Mouse (Mus musculus) neural tube, embryonic 15.5 days (tissue): ENCODE measurements around the gene Prmt8. TPM values are rescaled to one million over a fixed set of nuclear protein-coding genes. Genes with fewer than 3 reads are reported as not detected.

Experiments
- ATAC-seq: fragments of 200-750 bp; cut with Nextera tagmentation; 2 replicates; pipeline ENCODE4 v1.8.0; 2017; ENCODE audit warnings: mild to moderate bottlenecking, moderate TSS enrichment, moderate library complexity; ENCODE audit not compliant: low FRiP score
- H3K27ac ChIP-seq: fragments of 300-500 bp; sonication (generic); replicated peaks from 2 replicates; pipeline ENCODE4 v1.5.1; 2015; ENCODE audit warnings: mild to moderate bottlenecking, inconsistent platforms
- H3K27me3 ChIP-seq: fragments of 300-500 bp; sonication (generic); replicated peaks from 2 replicates; pipeline ENCODE4 v1.6.1; 2015; ENCODE audit warnings: inconsistent platforms
- H3K36me3 ChIP-seq: fragments of 300-500 bp; sonication (generic); 2 replicates; pipeline ENCODE4 v1.6.1; 2015; ENCODE audit warnings: inconsistent platforms
- H3K4me1 ChIP-seq: fragments of 300-500 bp; sonication (generic); 2 replicates; pipeline ENCODE4 v1.6.1; 2015; ENCODE audit warnings: inconsistent platforms
- H3K4me2 ChIP-seq: fragments of 300-500 bp; sonication (generic); 2 replicates; pipeline ENCODE4 v1.6.1; 2015; ENCODE audit warnings: inconsistent platforms, mild to moderate bottlenecking, moderate library complexity
- H3K4me3 ChIP-seq: fragments of 300-500 bp; sonication (generic); replicated peaks from 2 replicates; pipeline ENCODE4 v1.5.1; 2015; ENCODE audit warnings: mild to moderate bottlenecking, inconsistent platforms
- H3K9ac ChIP-seq: fragments of 300-500 bp; sonication (generic); replicated peaks from 2 replicates; pipeline ENCODE4 v1.6.1; 2015; ENCODE audit warnings: mild to moderate bottlenecking, inconsistent platforms
- H3K9me3 ChIP-seq: fragments of 300-500 bp; sonication (generic); replicated peaks from 2 replicates; pipeline ENCODE4 v1.6.1; 2016; ENCODE audit warnings: inconsistent platforms
- WGBS: fragments of 180-500 bp; shearing (Covaris S2); methylation state at CpG from one replicate; pipeline ENCODE4 v1.1.7; 2015; ENCODE audit warnings: mixed read lengths; 5-methylcytosine and 5-hydroxymethylcytosine counted together
- microRNA-seq: library from miRNA; unstranded; fragments of <30 nt; microRNA quantifications from one replicate; pipeline ENCODE4, GENCODE M21; 2017
- polyA plus RNA-seq: library from polyadenylated mRNA; unstranded; fragments of >200 nt; fragmentation: Nextera tagmentation; extraction: Ambion mirVana; gene quantifications from 2 replicates; pipeline ENCODE4 v1.2.1, GENCODE M21; 2015

Gene Prmt8
- polyA plus RNA-seq, 1 experiment from 2014 or later, result 37.9 TPM

GRCm38 (mm10) chr6:127659966-127660365, 109.3 kb downstream of the Prmt8 start:
- Histone ChIP-seq H3K36me3 (no peaks in the 10 kb centered on the region), H3K4me3 (no peak overlapping the region), H3K9me3 (no peaks in the 10 kb centered on the region), H3K27ac (no peak overlapping the region), H3K4me2 (no peak overlapping the region), H3K9ac (no peak overlapping the region), H3K4me1 (peaks cover 5% of the 10 kb centered on the region), H3K27me3 (no peaks in the 10 kb centered on the region)
- 86% methylated on average over 4 of the region's 4 CpGs for WGBS
- ATAC-seq, result no peak

- 64% methylated on average over 5 of the region's 5 CpGs for WGBS
These were observed 109.8 kb downstream of the Prmt8 start for GRCm38 (mm10) chr6:127659472-127659871.

GRCm38 (mm10) chr6:127657152-127657551, 112.1 kb downstream of the Prmt8 start:
- WGBS, result 92% methylated on average over 11 of the region's 11 CpGs
- Histone ChIP-seq H3K4me3 (no peak overlapping the region), H3K4me1 (no peaks in the 10 kb centered on the region), H3K9ac (no peak overlapping the region), H3K4me2 (no peak overlapping the region), H3K27me3 (no peaks in the 10 kb centered on the region), H3K9me3 (peaks cover 7% of the 10 kb centered on the region; the same call in 1 of the 2 replicates), H3K27ac (no peak overlapping the region), H3K36me3 (no peaks in the 10 kb centered on the region)
- ATAC-seq, result no peak

More at GRCm38 (mm10) chr6:127659472-127659871, 109.8 kb downstream of the Prmt8 start:
- no peak overlapping the region for H3K9ac ChIP-seq
- H3K4me2 ChIP-seq, result no peak overlapping the region
- H3K9me3 ChIP-seq, result no peaks in the 10 kb centered on the region
- no peak overlapping the region for H3K4me3 ChIP-seq
- peaks cover 5% of the 10 kb centered on the region; the same call in 1 of the 2 replicates for H3K4me1 ChIP-seq
- H3K27ac ChIP-seq, result no peak overlapping the region
- H3K36me3 ChIP-seq, result no peaks in the 10 kb centered on the region
- no peak for ATAC-seq
- H3K27me3 ChIP-seq, result no peaks in the 10 kb centered on the region

GRCm38 (mm10) chr6:127655988-127656387, 113.3 kb downstream of the Prmt8 start:
- Histone ChIP-seq H3K36me3 (no peaks in the 10 kb centered on the region), H3K9me3 (peaks cover 7% of the 10 kb centered on the region; the same call in 1 of the 2 replicates), H3K4me1 (no peaks in the 10 kb centered on the region), H3K4me3 (no peak overlapping the region), H3K9ac (no peak overlapping the region), H3K4me2 (no peak overlapping the region), H3K27me3 (no peaks in the 10 kb centered on the region), H3K27ac (no peak overlapping the region)
- 15% methylated on average over 4 of the region's 4 CpGs for WGBS
- no peak for ATAC-seq

- 81% methylated on average over 8 of the region's 8 CpGs for WGBS
- H3K9me3 ChIP-seq, result no peaks in the 10 kb centered on the region
- H3K27me3 ChIP-seq, result no peaks in the 10 kb centered on the region
- no peak for ATAC-seq
- no peaks in the 10 kb centered on the region for H3K4me1 ChIP-seq
- no peak overlapping the region for H3K27ac ChIP-seq
- no peak overlapping the region for H3K4me2 ChIP-seq
- no peak overlapping the region for H3K4me3 ChIP-seq
- H3K36me3 ChIP-seq, result no peaks in the 10 kb centered on the region
- H3K9ac ChIP-seq, result no peak overlapping the region
These were observed 128.0 kb downstream of the Prmt8 start for GRCm38 (mm10) chr6:127641077-127641801.

Small RNA genes within 50 kb of the gene (microRNA-seq; reads per million reads assigned to microRNA genes)
- gene Mir7233, result not detected

Other genes with a start within 250 kb of the Prmt8 start
- gene Cracr2a, start 208.1 kb downstream of the Prmt8 start, polyA plus RNA-seq, result 1.0 and 1.2 TPM in 2 replicates
- 3.7 and 4.5 TPM in 2 replicates for gene Tspan11, start 118.1 kb upstream of the Prmt8 start, polyA plus RNA-seq